Mouse (Mus musculus) neural tube, embryonic 11.5 days (tissue): ENCODE results near the gene 9930104L06Rik. TPM values are rescaled to one million over a fixed set of nuclear protein-coding genes. Genes with fewer than 3 reads are reported as not detected.
"Not testable (repeated sequence)": the region's sequence is repeated elsewhere in the genome, so short reads cannot be mapped to it uniquely, and the experiment has no call there.

Source experiments
- ATAC-seq: fragments of 200-750 bp; cut with Nextera tagmentation; 2 replicates; pipeline ENCODE4 v1.8.0; 2017; ENCODE audit warnings: moderate number of reproducible peaks, mild to moderate bottlenecking, moderate TSS enrichment, moderate library complexity; ENCODE audit not compliant: insufficient read depth, low FRiP score, low TSS enrichment
- DNase-seq: peaks from one replicate; pipeline ENCODE4 v3.0.0-alpha.2; 2015; ENCODE audit warnings: low spot score
- H3K27ac ChIP-seq: fragments of 300-500 bp; sonication (generic); 2 replicates; pipeline ENCODE4 v1.5.1; 2014; ENCODE audit warnings: low read depth, mild to moderate bottlenecking, low read length
- H3K27me3 ChIP-seq: fragments of 300-500 bp; sonication (generic); 2 replicates; pipeline ENCODE4 v1.6.1; 2014; ENCODE audit warnings: mild to moderate bottlenecking, low read length, mixed read lengths; ENCODE audit not compliant: control insufficient read depth, insufficient read depth
- H3K36me3 ChIP-seq: fragments of 300-500 bp; sonication (generic); 2 replicates; pipeline ENCODE4 v1.6.1; 2014; ENCODE audit warnings: mild to moderate bottlenecking, low read length, moderate library complexity, mixed read lengths; ENCODE audit not compliant: control insufficient read depth, insufficient read depth
- H3K4me1 ChIP-seq: fragments of 300-500 bp; sonication (generic); 2 replicates; pipeline ENCODE4 v1.6.1; 2014; ENCODE audit warnings: low read length, mixed read lengths; ENCODE audit not compliant: control insufficient read depth, insufficient read depth
- H3K4me2 ChIP-seq: fragments of 300-500 bp; sonication (generic); 2 replicates; pipeline ENCODE4 v1.6.1; 2014; ENCODE audit warnings: low read depth, mild to moderate bottlenecking, moderate library complexity
- H3K4me3 ChIP-seq: fragments of 300-500 bp; sonication (generic); 2 replicates; pipeline ENCODE4 v1.5.1; 2014; ENCODE audit warnings: low read depth, low read length
- H3K9ac ChIP-seq: fragments of 300-500 bp; sonication (generic); 2 replicates; pipeline ENCODE4 v1.6.1; 2014; ENCODE audit warnings: mild to moderate bottlenecking, low read length
- H3K9me3 ChIP-seq: fragments of 300-500 bp; sonication (generic); 2 replicates; pipeline ENCODE4 v1.6.1; 2016; ENCODE audit warnings: low read length; ENCODE audit not compliant: control insufficient read depth
- WGBS: fragments of 180-500 bp; shearing (Covaris S2); extraction: QIAGEN DNeasy Blood & Tissue Kit; methylation state at CpG from one replicate; pipeline ENCODE4 v1.1.7; 2014; 5-methylcytosine and 5-hydroxymethylcytosine counted together
- polyA plus RNA-seq: library from polyadenylated mRNA; unstranded; fragments of >200 nt; fragmentation: Nextera tagmentation; extraction: Ambion mirVana; gene quantifications from 2 replicates; pipeline ENCODE4 v1.2.1, GENCODE M21; 2014

The 9930104L06Rik gene
- polyA plus RNA-seq, 1 experiment from 2014 or later, result 4.9 TPM

DNA sequence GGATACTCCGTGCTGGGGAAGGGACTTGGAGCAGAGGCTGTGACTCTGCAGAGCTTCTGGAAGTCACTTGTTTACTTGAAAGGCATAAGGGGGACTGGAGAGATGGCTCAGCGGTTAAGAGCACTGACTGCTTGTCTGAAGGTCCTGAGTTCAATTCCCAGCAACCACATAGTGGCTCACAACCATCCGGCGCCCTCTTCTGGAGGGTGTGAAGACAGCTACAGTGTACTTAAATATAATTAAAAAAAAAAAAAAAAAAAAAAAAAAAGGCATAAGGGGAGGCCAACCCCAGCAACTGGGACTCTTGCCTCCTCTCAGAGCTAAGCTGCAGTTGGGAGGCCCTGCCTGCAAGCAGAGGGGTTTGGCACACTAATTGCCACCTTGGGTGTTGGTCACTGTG, 31.4 kb upstream of the 9930104L06Rik start:
- Histone ChIP-seq H3K4me2 (no peak overlapping the region), H3K4me3 (no peak overlapping the region), H3K36me3 (no peaks in the 10 kb centered on the region), H3K9ac (no peak overlapping the region), H3K4me1 (peaks cover 9% of the 10 kb centered on the region), H3K27me3 (no peaks in the 10 kb centered on the region), H3K27ac (no peak overlapping the region), H3K9me3 (no peaks in the 10 kb centered on the region)
- WGBS, result 68% methylated on average over 4 of the region's 4 CpGs
- ATAC-seq, result no peak
- no peak for DNase-seq

DNA sequence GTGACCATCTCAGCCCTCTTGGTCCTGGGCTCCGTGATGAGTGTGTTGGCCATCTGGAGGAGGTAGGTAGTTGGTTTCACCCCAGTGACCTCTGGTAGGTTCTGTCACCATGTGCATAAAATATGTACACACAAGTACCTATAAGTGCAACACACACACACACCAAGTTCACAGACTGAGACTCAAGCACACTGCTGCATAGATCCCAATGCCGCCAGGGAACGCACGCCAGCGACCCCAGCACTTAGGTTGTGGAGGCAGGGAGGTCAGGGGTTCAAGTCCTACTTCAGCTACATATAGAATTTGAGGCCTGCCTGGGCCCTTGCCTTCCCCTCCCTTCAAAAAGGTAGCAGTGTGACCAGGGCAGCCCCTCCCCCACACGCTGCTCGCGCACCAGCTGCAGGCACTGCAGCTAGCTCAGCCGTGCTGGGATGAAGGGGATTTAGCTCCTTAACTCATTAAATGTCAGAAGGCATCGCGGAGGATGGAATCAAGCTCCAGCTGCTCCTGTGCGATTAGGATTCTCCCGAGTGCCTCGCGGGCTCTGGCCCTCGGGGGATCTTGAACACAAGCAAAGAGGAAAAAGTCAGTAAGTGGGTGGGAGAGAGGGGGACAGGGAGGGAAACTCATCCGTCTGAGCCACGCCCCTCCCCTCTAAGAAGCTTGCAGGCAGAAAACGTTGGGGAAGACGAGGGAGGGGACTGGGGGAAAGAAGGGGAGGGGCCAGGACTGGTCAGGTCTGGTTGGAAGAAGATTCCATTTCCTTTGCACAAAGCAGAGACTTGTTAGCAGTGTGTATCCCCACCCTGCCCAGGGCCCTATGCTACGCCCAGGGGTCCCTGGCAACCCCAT, 30.7 kb upstream of the 9930104L06Rik start:
- Histone ChIP-seq H3K9me3 (no peaks in the 10 kb centered on the region), H3K4me3 (0 out of 2 replicates have a peak overlapping the region, but pooled peaks have one; percentile 2), H3K36me3 (no peaks in the 10 kb centered on the region), H3K9ac (peak overlapping the region; percentile 16), H3K4me2 (peak overlapping the region; percentile 35), H3K27me3 (no peaks in the 10 kb centered on the region), H3K27ac (peak overlapping the region; percentile 40), H3K4me1 (peaks cover 9% of the 10 kb centered on the region)
- peak; percentile 78 for DNase-seq
- 11% methylated on average over 21 of the region's 21 CpGs for WGBS
- peak; percentile 55 for ATAC-seq

DNA sequence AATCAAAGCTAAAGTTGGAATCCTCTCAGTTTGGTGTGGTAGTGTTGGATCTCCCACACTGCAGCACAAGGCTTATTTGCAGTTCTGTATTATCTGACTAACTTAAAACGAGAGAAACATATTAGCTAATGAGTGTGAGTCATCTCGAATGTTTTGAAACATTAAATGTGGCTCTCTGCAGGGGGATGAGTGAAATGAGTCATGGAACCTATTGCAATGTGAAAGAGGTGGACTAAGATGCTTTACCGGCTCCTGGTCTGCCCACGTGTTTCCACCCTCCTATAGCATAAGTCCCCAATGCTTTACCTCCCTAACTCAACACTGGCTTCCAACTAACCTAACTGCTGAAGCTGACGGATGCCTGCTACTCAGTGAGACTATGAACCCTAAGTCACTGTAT, 8.7 kb upstream of the 9930104L06Rik start:
- H3K27ac ChIP-seq, result no peak overlapping the region
- no peak for DNase-seq
- peaks cover 10% of the 10 kb centered on the region for H3K36me3 ChIP-seq
- no peaks in the 10 kb centered on the region for H3K4me1 ChIP-seq
- no peak overlapping the region for H3K4me3 ChIP-seq
- no peaks in the 10 kb centered on the region for H3K27me3 ChIP-seq
- H3K9ac ChIP-seq, result no peak overlapping the region
- no peaks in the 10 kb centered on the region for H3K9me3 ChIP-seq
- WGBS, result 93% methylated on average over 5 of the region's 5 CpGs
- ATAC-seq, result no peak
- H3K4me2 ChIP-seq, result no peak overlapping the region

DNA sequence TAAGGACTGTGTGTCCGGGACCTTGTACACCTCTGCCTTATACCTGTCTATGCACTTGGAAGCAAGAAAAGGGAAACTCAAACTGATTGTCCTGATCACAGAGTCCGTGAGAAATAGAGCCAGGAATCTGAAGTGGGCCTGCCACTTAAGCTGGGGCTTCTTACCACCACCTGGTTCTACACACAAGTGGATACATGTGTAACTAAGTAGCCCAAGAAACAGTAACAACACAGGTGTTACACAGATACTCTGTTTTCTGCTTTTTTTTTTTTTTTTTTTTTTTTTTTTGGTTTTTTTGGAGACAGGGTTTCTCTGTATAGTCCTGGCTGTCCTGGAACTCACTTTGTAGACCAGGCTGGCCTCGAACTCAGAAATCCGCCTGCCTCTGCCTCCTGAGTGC, 2.4 kb downstream of the 9930104L06Rik start, which contains the start of gene Cdca8:
TSS of gene Cdca8 (minus strand) at position 101 of the 400 bp plus-strand sequence.
- H3K36me3 ChIP-seq, H3K4me2 ChIP-seq, H3K4me3 ChIP-seq, H3K27ac ChIP-seq, H3K9ac ChIP-seq, ATAC-seq, H3K9me3 ChIP-seq, DNase-seq, H3K27me3 ChIP-seq: not testable (repeated sequence)
- H3K4me1 ChIP-seq, result peaks cover 14% of the 10 kb centered on the region
- WGBS, result 94% methylated on average over 4 of the region's 4 CpGs

DNA sequence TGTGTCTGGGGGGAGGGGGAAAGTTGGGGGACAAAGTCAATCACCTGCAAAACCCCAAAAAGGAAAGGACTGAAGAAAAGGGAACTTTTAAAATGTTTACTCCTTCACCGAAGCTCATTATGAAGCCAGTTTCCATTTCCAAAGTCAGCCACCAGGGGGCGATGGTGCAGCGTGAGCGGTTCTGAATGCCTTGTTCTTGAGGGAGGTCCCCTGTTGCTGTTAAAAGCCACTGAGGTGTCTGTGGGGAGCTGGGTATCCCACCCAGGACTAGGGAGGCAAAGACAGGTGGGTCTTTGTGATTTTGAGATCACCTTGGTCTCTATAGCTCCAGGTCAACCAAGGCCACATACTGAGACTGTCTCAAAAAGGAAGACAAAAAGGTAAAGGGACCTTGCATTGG, 6.2 kb downstream of the 9930104L06Rik start:
- DNase-seq, result peak; percentile 83
- WGBS, result 9% methylated on average over 4 of the region's 4 CpGs

DNA sequence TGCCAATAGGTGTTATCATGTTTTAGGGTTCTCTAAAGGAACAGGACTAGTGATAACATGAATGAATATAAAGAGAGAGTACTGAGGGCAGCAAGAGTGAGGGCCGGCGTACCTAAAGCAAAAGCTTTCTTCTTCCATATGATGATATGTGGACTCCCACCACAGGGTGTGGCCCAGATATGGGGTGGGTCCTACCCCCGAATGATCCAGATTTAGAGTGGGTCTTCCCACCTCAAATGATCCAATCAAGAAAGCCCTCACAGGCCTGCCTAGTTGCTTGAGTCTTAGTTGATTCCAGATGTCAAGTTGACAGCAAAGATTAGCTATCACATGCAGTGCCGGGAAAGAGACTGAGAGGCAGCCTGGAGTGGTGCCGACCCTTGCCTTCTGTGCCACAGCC, 6.9 kb downstream of the 9930104L06Rik start:
- Histone ChIP-seq H3K4me3 (no peak overlapping the region), H3K9ac (no peak overlapping the region), H3K4me2 (no peak overlapping the region), H3K4me1 (0 out of 2 replicates have a peak, but pooled peaks cover 3% of the 10 kb centered on the region), H3K27ac (no peak overlapping the region), H3K36me3 (peaks cover 3% of the 10 kb centered on the region; the same call in 1 of the 2 replicates), H3K27me3 (no peaks in the 10 kb centered on the region), H3K9me3 (no peaks in the 10 kb centered on the region)
- DNase-seq (no peak), ATAC-seq (no peak)
- 89% methylated on average over 5 of the region's 5 CpGs for whole genome bisulfite sequencing

More for the DNA sequence above, 6.2 kb downstream of the 9930104L06Rik start:
- Histone ChIP-seq H3K27ac (no peak overlapping the region), H3K4me2 (no peak overlapping the region), H3K9ac (no peak overlapping the region), H3K4me1 (0 out of 2 replicates have a peak, but pooled peaks cover 4% of the 10 kb centered on the region), H3K36me3 (peaks cover 3% of the 10 kb centered on the region; the same call in 1 of the 2 replicates), H3K4me3 (no peak overlapping the region), H3K27me3 (no peaks in the 10 kb centered on the region), H3K9me3 (no peaks in the 10 kb centered on the region)
- ATAC-seq, result no peak

DNA sequence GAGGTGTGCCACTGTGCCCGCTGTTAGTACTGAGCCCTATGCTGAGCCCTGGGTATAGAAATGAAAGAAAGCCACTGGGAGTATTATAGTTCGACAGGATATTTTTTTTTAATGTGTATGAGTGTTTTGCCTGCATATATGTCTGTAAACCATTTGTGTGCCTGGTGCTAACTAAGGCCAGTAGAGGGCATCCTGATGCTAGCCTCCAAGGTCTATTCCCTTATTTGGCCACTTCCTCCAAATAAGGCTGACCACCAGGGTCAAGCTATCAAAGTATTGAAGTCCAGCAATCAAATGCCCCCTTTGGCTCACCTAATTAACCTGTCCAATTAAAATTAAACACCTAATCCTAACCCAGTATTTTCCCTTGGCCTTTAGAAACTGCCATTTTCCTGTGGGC, 8.1 kb downstream of the 9930104L06Rik start:
- no peak for ATAC-seq
- H3K9me3 ChIP-seq, result no peaks in the 10 kb centered on the region
- 73% methylated on average over 2 of the region's 2 CpGs for WGBS
- H3K9ac ChIP-seq, result no peak overlapping the region
- DNase-seq, result no peak
- no peaks in the 10 kb centered on the region for H3K27me3 ChIP-seq
- H3K4me3 ChIP-seq, result no peak overlapping the region
- no peak overlapping the region for H3K27ac ChIP-seq
- 0 out of 2 replicates have a peak, but pooled peaks cover 3% of the 10 kb centered on the region for H3K4me1 ChIP-seq
- H3K36me3 ChIP-seq, result peaks cover 3% of the 10 kb centered on the region; the same call in 1 of the 2 replicates
- H3K4me2 ChIP-seq, result no peak overlapping the region

DNA sequence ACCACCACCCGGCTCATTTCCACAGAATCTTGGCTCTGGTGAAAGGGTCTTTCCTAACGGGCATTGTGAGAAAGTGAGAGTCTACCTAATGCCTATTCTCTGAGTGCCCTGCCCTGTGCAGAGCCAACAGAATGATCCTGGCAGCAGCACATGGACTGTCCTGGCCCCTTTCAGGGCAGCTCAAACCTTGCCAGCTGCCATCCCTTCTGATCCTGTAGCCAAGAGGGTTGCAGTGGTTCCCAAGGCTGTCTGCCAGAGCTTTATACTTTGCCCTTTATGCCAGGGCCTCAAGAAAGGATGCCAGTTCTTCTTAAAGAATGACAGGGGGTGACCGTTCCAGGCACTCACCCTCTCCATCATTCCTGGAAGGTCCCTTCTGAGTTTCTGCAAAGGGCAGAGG, 12.6 kb downstream of the 9930104L06Rik start:
- H3K27ac ChIP-seq, result no peak overlapping the region
- 85% methylated on average over 3 of the region's 3 CpGs for WGBS
- no peak overlapping the region for H3K9ac ChIP-seq
- no peaks in the 10 kb centered on the region for H3K4me1 ChIP-seq
- no peaks in the 10 kb centered on the region for H3K9me3 ChIP-seq
- DNase-seq (no peak), ATAC-seq (no peak)
- no peaks in the 10 kb centered on the region for H3K36me3 ChIP-seq
- no peak overlapping the region for H3K4me3 ChIP-seq
- H3K4me2 ChIP-seq, result no peak overlapping the region
- no peaks in the 10 kb centered on the region for H3K27me3 ChIP-seq
